Mouse (Mus musculus) granulocyte monocyte progenitor cell, adult 5-6 weeks (primary cell): ENCODE data around the gene Fbxo6. TPM values are rescaled to one million over a fixed set of nuclear protein-coding genes. Genes with fewer than 3 reads are reported as not detected.

Source experiments
- ATAC-seq: replicated peaks from 2 replicates; pipeline ENCODE4 v1.8.0; 2016; ENCODE audit warnings: mild to moderate bottlenecking, moderate TSS enrichment, inconsistent platforms; ENCODE audit not compliant: poor library complexity, severe bottlenecking
- total RNA-seq, 2 experiments: library from RNA; stranded (forward) in 1 of 2; stranded (reverse) in 1 of 2; fragments of 200-712, 200-1000 nt in 1 of 2; fragments of >200 nt in 1 of 2; fragmentation: Nextera tagmentation in 1 of 2; gene quantifications; 2 replicates each; pipeline ENCODE4 v1.2.3; 2014 to 2017

Gene Fbxo6
- total RNA-seq, 2 experiments from 2014 or later: 13.8 to 33.4 TPM

- peak; percentile 53 for ATAC-seq
Measured at GRCm38 (mm10) chr4:148164002-148164439, 12.1 kb upstream of the Fbxo6 start.

GRCm38 (mm10) chr4:148160436-148161390, 8.8 kb upstream of the Fbxo6 start, which contains the start of the genes Fbxo44 and Fbxo2:
TSS of gene Fbxo44 (minus strand) at chr4:148160482.
TSS of gene Fbxo2 (plus strand) at chr4:148160621.
- peak; percentile 1; the same call in 1 of the 2 replicates for ATAC-seq

- peak; percentile 71 for ATAC-seq
Measured at GRCm38 (mm10) chr4:148159544-148160435, 7.8 kb upstream of the Fbxo6 start.

- no peak for ATAC-seq
Measured at GRCm38 (mm10) chr4:148158436-148159348, 6.8 kb upstream of the Fbxo6 start.

- ATAC-seq: no peak
Measured at GRCm38 (mm10) chr4:148154982-148155381, 3.0 kb upstream of the Fbxo6 start.

GRCm38 (mm10) chr4:148154006-148154405, 2.1 kb upstream of the Fbxo6 start:
- no peak for ATAC-seq

GRCm38 (mm10) chr4:148152547-148152946, 607 bp upstream of the Fbxo6 start:
- no peak for ATAC-seq

- ATAC-seq: no peak
Measured at GRCm38 (mm10) chr4:148150953-148151266, 1.0 kb downstream of the Fbxo6 start.

- ATAC-seq: no peak
Measured at GRCm38 (mm10) chr4:148150242-148150641, 1.7 kb downstream of the Fbxo6 start.

GRCm38 (mm10) chr4:148149540-148149939, 2.4 kb downstream of the Fbxo6 start:
- no peak for ATAC-seq

GRCm38 (mm10) chr4:148147714-148148113, 4.2 kb downstream of the Fbxo6 start:
- no peak for ATAC-seq

GRCm38 (mm10) chr4:148143721-148144120, 8.2 kb downstream of the Fbxo6 start:
- ATAC-seq: no peak

- ATAC-seq: peak; percentile 88
Measured at GRCm38 (mm10) chr4:148140098-148141011, 11.6 kb downstream of the Fbxo6 start.

GRCm38 (mm10) chr4:148139767-148140097, 12.2 kb downstream of the Fbxo6 start:
- peak; percentile 32 for ATAC-seq

- ATAC-seq: no peak
Measured at GRCm38 (mm10) chr4:148137503-148137902, 14.4 kb downstream of the Fbxo6 start.

- ATAC-seq: peak; percentile 40
Measured at GRCm38 (mm10) chr4:148134988-148135387, 17.0 kb downstream of the Fbxo6 start.

GRCm38 (mm10) chr4:148131497-148132081, 20.4 kb downstream of the Fbxo6 start:
- no peak for ATAC-seq

GRCm38 (mm10) chr4:148130561-148131413, 21.2 kb downstream of the Fbxo6 start, which contains the start of gene Draxin:
TSS of gene Draxin (minus strand) at chr4:148130698.
- ATAC-seq: peak; percentile 59
